Mouse (Mus musculus) bone marrow, adult 2 months (tissue): ENCODE data around the gene Mfap3l.

ENCODE experiments used
- CTCF ChIP-seq: fragments of 200-500 bp; IDR thresholded peaks from 2 replicates; pipeline ENCODE4 v1.5.1; 2011; ENCODE audit warnings: low read length, control low read depth; ENCODE audit not compliant: control insufficient read depth, insufficient read depth
- POLR2A ChIP-seq: fragments of 200-500 bp; IDR thresholded peaks from 2 replicates; pipeline ENCODE4 v1.6.1; 2011; ENCODE audit warnings: low read depth, mild to moderate bottlenecking, control low read depth, low read length, borderline replicate concordance; ENCODE audit not compliant: control insufficient read depth

- TF ChIP-seq POLR2A (no peak), CTCF (no peak)
These were observed 14.7 kb downstream of the Mfap3l start for GRCm38 (mm10) chr8:60647291-60647690.
